ENCODE assay signal across 22 mouse cellular contexts in genomic region chr4:123394878-123395277, GRCm38 (mm10). TPM values are rescaled to one million over a fixed set of nuclear protein-coding genes. Genes with fewer than 3 reads are reported as not detected.
"Had no signal": no experiment of that assay in that cellular context is flagged by ENCODE, and none has a peak within 500 bp of the region (broad histone marks: within the 10 kb centered on the region; RNA-seq: fewer than 3 reads in every experiment).

No protein-coding gene starts in this region.

- H3K4me2 ChIP-seq: limb, embryonic 13.5 days; liver, embryonic 12.5 days; liver, embryonic 15.5 days; lung, embryonic 15.5 days had no signal

- H3K4me1 ChIP-seq: limb, embryonic 10.5 days; limb, embryonic 13.5 days; liver, embryonic 12.5 days; liver, embryonic 15.5 days; lung, embryonic 15.5 days; midbrain, embryonic 10.5 days had no signal

- DNase-seq: kidney, adult 18-20 months; kidney, adult 9 months; kidney, postnatal 14 days; liver; lung, adult 18-20 months; lung, postnatal 10 days; lung, postnatal 36 days; midbrain, embryonic 14.5 days; retina, postnatal 1 day; right cerebral cortex, postnatal 25 days had no signal

- H3K9me3 ChIP-seq: limb, embryonic 10.5 days; limb, embryonic 13.5 days; liver, embryonic 12.5 days; liver, embryonic 15.5 days; lung, embryonic 15.5 days; megakaryocyte, embryonic 14.5 days; midbrain, embryonic 10.5 days had no signal

- H3K9ac ChIP-seq: limb, embryonic 13.5 days; liver, embryonic 12.5 days; liver, embryonic 15.5 days; lung, embryonic 15.5 days had no signal

- H3K4me3 ChIP-seq: limb, embryonic 10.5 days; limb, embryonic 13.5 days; liver, embryonic 12.5 days; liver, embryonic 15.5 days; lung, embryonic 15.5 days; megakaryocyte, embryonic 14.5 days; midbrain, embryonic 10.5 days had no signal

- H3K27ac ChIP-seq: limb, embryonic 10.5 days; limb, embryonic 13.5 days; liver, embryonic 12.5 days; liver, embryonic 15.5 days; lung, embryonic 15.5 days; midbrain, embryonic 10.5 days; stomach, postnatal 0 days had no signal

- H3K27me3 ChIP-seq: limb, embryonic 13.5 days; liver, embryonic 12.5 days; liver, embryonic 15.5 days; lung, embryonic 15.5 days; megakaryocyte, embryonic 14.5 days had no signal

- ATAC-seq: liver, embryonic 12.5 days had no signal

RNA-seq across cellular contexts. Expression of gene Bmp8a, which starts 51.8 kb away (rescaled TPM):
- total RNA-seq: layer of hippocampus, adult 18-20 months; layer of hippocampus, postnatal 14 days; neutrophil, adult 5-6 weeks had no signal
- polyA plus RNA-seq: stomach, embryonic 14.5 days had no signal
